Mouse (Mus musculus) layer of hippocampus, adult 2 months (tissue): ENCODE measurements at regions not wholly inside any gene's neighbourhood (a gene's known extent, or its start where the extent isn't known, plus 50 kb on each side); places are given as distances from the start of the nearest gene placed in this dataset.

Experiments used
- DNase-seq, 2 experiments: peaks; one replicate each; pipeline ENCODE4 v3.0.0; 2022; ENCODE audit warnings: low spot score in 2 of 2
- H3K27ac ChIP-seq: fragments of 200-600 bp; 2 replicates; pipeline ENCODE4 v1.8.1; 2022
- H3K4me3 ChIP-seq: fragments of 200-600 bp; 2 replicates; pipeline ENCODE4 v1.8.1; 2022; ENCODE audit warnings: mild to moderate bottlenecking
- CTCF ChIP-seq: fragments of 200-600 bp; conservative IDR thresholded peaks from 2 replicates; pipeline ENCODE4 v1.8.1; 2022; ENCODE audit warnings: antibody characterized with exemption, mild to moderate bottlenecking, moderate library complexity

DNA sequence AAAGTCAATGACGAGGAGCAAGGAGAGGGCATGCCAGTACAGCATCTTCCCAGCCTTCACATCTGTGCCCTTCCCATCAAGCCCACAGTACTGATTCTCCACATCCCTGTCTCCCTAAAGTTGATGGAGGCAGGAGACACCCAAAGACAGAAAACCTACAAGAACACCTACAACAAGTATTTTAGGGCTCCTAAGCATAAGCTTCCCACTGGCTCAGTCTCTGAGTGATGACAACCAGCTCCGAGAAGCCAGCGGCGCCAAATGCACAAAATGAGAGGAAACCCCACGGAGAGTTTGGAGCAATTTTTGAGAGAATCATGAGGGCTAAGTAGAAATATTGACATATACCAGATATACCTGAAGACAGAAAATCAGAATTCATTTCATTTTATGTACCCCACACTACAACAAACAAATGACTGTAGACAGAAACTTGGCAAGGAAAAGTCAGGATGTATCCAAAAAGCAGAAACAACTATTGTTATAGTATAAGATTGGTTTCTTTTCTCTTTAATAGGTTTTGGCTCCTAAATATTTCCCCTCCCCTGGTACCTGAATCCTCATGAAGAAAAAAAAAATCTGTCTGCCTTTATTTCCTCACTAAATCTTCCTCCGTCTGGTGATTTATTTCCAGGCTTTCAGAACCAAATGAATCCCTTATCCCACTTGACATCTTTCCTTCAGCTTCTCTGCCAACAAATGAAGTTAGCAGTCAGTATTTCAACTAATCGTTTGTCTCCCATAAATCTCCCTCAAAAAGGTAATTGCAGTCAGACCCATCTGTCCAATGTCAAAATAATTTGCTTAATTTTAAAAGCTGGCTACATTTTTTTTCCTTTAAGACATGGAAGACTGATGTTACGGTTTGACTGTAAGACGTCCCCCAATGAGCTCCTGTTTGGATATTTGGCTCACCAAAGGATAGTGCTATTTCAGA, 102.0 kb downstream of the Actbl2 start:
- TF ChIP-seq CTCF, result no peak
- no peak overlapping the region; the same call in 1 of the 2 replicates for H3K27ac ChIP-seq
- DNase-seq, result no peak
- no peak overlapping the region for H3K4me3 ChIP-seq

DNA sequence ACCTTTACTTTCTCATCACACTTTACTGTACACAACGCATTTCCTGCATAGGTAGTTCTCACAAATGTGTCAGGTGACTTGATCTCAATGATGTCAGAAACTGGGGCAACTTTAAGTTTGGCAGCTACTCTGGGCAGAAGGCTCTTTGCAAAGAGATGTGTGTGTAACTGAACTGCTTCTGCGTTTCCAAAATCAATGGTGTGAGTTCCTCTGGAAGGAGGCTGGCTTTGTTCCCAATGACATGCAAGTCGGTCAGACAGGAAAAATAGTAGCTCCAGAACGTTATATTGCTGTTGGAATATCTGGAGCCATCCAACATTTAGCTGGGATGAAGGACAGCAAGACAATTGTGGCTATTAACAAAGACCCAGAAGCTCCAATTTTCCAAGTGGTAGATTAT, 106.6 kb downstream of the Actbl2 start:
- no peak for DNase-seq
- H3K4me3 ChIP-seq, result no peak overlapping the region
- no peak overlapping the region for H3K27ac ChIP-seq
- TF ChIP-seq CTCF, result no peak

DNA sequence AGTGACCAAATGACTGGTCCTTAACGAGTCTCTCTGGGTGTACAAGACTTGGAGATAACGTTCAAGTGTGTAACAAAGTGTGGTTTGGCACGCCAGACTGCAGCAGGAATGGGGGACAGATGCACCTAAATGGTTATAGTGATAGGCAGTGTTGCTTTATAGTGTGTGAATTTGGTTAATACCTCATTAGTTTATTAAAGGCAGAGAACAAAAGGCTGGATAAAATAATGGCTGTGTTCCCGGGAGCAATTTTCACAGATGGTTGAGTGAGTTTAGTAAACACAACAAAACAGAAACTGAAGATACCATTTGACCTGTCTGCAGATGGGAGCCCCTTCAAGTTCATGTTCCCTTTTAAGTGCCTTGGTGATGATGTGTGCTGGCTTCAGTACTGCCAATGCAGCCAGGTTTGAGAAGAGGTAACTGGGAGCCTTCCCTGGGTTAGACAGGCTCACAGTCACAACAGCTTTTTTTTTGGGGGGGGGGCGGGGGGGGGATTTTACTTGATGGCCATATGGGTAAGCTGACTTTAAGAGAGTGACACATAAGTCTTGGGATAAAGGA, 108.4 kb downstream of the Actbl2 start:
- TF ChIP-seq CTCF, result no peak
- Histone ChIP-seq H3K27ac (no peak overlapping the region), H3K4me3 (no peak overlapping the region)
- no peak for DNase-seq

DNA sequence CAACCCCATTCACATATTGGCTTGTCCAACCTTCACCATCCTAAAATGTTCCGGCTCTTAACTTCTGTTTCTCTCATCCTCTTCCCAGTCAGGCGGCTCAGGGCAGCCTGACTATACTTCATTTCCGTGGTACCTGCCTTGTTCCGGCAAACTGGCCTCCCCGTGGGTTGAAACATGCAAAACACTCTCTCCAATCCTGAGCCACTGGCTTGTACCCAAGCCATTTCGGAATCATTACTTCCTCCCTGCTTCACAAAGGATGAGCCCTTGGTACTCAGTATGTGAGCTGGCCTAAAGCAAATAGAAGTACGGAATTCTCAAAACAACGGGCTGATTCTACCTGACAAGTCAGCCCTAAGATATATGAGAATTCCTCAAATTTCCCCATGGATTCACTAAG, 112.1 kb downstream of the Actbl2 start:
- no peak for DNase-seq
- TF ChIP-seq CTCF, result no peak
- H3K27ac ChIP-seq, result no peak overlapping the region
- no peak overlapping the region for H3K4me3 ChIP-seq

DNA sequence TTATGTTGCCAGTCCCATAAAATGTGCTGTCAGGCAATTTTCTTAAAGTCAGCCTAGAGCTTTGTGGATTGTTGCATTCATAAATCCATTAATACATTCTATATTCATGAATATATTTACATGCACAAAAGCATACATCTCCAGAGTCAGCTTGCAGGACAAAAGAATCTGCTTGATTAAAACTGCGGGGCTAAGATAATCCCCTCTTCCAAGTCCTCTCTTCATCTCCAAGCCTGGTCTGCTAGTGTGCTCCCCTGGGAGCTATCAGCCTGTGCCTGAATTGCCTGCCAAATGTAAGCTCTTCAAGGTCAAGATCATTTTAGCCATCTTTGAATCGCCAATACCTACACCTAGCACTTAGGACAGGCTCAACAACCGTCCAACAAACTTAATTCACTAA, 112.8 kb downstream of the Actbl2 start:
- DNase-seq, result no peak
- no peak for TF ChIP-seq CTCF
- Histone ChIP-seq H3K27ac (no peak overlapping the region), H3K4me3 (no peak overlapping the region)

DNA sequence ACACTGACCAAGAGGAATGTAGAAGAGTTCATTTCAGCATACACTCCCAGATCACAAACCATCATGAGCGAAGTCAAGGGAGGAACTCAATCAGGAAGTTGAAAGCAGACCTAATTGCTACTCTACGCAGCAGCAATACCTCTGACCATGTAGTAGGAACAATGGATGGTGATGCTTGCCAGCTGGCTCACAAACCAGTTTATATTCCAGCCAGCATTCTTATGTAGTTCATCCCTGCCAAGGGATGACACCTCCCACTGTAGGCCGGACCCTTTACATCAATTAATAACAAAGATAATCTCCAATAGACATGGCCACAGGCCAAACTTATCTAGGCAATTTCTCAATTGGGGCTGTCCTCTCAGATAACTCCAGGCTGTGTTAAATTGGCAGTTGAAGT, 115.1 kb downstream of the Actbl2 start:
- no peak for TF ChIP-seq CTCF
- H3K27ac ChIP-seq, result no peak overlapping the region
- no peak for DNase-seq
- H3K4me3 ChIP-seq, result no peak overlapping the region

DNA sequence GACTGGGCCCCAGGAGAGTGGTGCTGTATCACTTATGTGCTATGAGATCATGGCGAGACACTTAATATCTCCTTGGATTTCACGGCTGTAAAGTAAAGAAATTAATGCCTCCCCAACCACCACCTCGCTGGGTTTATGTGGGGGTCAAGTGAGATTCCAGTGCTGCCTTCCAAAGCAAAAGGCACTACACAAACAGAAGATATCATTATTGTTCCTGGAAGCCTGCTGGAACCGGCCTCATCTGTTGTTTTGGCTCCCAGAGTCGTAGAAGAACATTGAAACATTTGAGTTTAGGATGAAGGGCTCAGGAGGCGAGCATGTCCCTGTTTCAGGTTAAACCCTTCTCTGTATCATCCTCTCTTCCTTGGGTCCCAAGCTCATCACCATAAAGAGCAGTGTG, 116.6 kb downstream of the Gpbp1 start:
- DNase-seq, result no peak
- no peak for TF ChIP-seq CTCF
- no peak overlapping the region for H3K4me3 ChIP-seq
- H3K27ac ChIP-seq, result no peak overlapping the region

DNA sequence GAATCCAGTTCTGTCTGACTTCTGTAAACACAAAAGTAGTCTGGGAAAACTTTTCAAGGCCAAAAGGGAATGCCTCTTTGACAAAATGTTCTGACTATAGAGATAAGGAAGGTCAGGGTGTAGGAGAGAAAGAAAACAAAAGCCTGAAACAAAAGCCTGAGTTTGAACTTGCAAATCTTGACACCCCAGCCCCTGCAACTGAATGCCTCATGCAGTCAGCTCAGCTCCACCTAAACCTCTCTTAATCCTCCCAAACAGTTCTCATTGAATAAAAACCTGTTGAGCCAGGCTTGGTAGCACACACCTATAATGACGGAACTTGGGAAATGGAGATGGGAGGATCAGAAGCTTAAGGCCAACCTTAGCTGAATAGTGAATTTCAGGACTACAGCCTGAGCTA, 116.1 kb downstream of the Gpbp1 start:
- Histone ChIP-seq H3K4me3 (no peak overlapping the region), H3K27ac (no peak overlapping the region)
- no peak for DNase-seq
- TF ChIP-seq CTCF, result no peak
